Mouse (Mus musculus) heart, embryonic 14.5 days (tissue): ENCODE data around the gene Ip6k2. TPM values are rescaled to one million over a fixed set of nuclear protein-coding genes. Genes with fewer than 3 reads are reported as not detected.

Experiments
- ATAC-seq: fragments of 200-750 bp; cut with Nextera tagmentation; 2 replicates; pipeline ENCODE4 v1.8.0; 2017; ENCODE audit warnings: low read depth, moderate TSS enrichment; ENCODE audit not compliant: insufficient number of reproducible peaks, insufficient read depth, low FRiP score
- H3K27ac ChIP-seq, 2 experiments: fragments of 200-500 bp in 1 of 2; fragments of 300-500 bp in 1 of 2; sonication (generic) in 1 of 2; replicated peaks in 1 of 2; 2 replicates each; pipeline ENCODE4 v1.5.1; 2012 to 2014; ENCODE audit warnings: low read depth in 2 of 2, low read length in 2 of 2, control low read depth in 1 of 2, mild to moderate bottlenecking in 1 of 2, mixed read lengths in 1 of 2; ENCODE audit not compliant: control insufficient read depth in 1 of 2, insufficient read depth in 1 of 2
- H3K27me3 ChIP-seq: fragments of 300-500 bp; sonication (generic); 2 replicates; pipeline ENCODE4 v1.6.1; 2014; ENCODE audit warnings: mild to moderate bottlenecking, low read length, control low read depth; ENCODE audit not compliant: control insufficient read depth, insufficient read depth
- H3K36me3 ChIP-seq: fragments of 300-500 bp; sonication (generic); 2 replicates; pipeline ENCODE4 v1.6.1; 2014; ENCODE audit warnings: mild to moderate bottlenecking, control low read depth, low read length, mixed read lengths; ENCODE audit not compliant: control insufficient read depth, insufficient read depth
- H3K4me1 ChIP-seq, 2 experiments: fragments of 200-500 bp in 1 of 2; fragments of 300-500 bp in 1 of 2; sonication (generic) in 1 of 2; 2 replicates each; pipeline ENCODE4 v1.6.1; 2012 to 2014; ENCODE audit warnings: low read length in 2 of 2, control low read depth in 1 of 2, mixed read lengths in 1 of 2; ENCODE audit not compliant: control insufficient read depth in 2 of 2, insufficient read depth in 2 of 2
- H3K4me2 ChIP-seq: fragments of 300-500 bp; sonication (generic); 2 replicates; pipeline ENCODE4 v1.6.1; 2014; ENCODE audit warnings: mild to moderate bottlenecking, low read length
- H3K4me3 ChIP-seq, 2 experiments: fragments of 200-500 bp in 1 of 2; fragments of 300-500 bp in 1 of 2; sonication (generic) in 1 of 2; 2 replicates each; pipeline ENCODE4 v1.5.1; 2012 to 2014; ENCODE audit warnings: low read length in 2 of 2, mild to moderate bottlenecking in 2 of 2, control low read depth in 1 of 2, low read depth in 1 of 2, moderate library complexity in 1 of 2; ENCODE audit not compliant: control insufficient read depth in 1 of 2, insufficient read depth in 1 of 2
- H3K9ac ChIP-seq: fragments of 300-500 bp; sonication (generic); 2 replicates; pipeline ENCODE4 v1.6.1; 2014; ENCODE audit warnings: mild to moderate bottlenecking, low read length
- H3K9me3 ChIP-seq: fragments of 300-500 bp; sonication (generic); 2 replicates; pipeline ENCODE4 v1.6.1; 2016; ENCODE audit warnings: low read length, control low read depth; ENCODE audit not compliant: control insufficient read depth
- WGBS: fragments of 180-500 bp; shearing (Covaris S2); extraction: QIAGEN DNeasy Blood & Tissue Kit; methylation state at CpG from one replicate; pipeline ENCODE4 v1.1.7; 2014; 5-methylcytosine and 5-hydroxymethylcytosine counted together
- polyA plus RNA-seq: library from polyadenylated mRNA; unstranded; fragments of >200 nt; fragmentation: Nextera tagmentation; extraction: Ambion mirVana; gene quantifications from 2 replicates; pipeline ENCODE4 v1.2.1, GENCODE M21; 2014

The Ip6k2 gene
- polyA plus RNA-seq, 1 experiment from 2014 or later = 45.0 TPM

- H3K9ac ChIP-seq = no peak overlapping the region
- WGBS = 93% methylated on average over 20 of the region's 20 CpGs
- H3K4me1 ChIP-seq = no peaks in the 10 kb centered on the region; a peak in 1 of 4 replicates
- no peak overlapping the region for H3K27ac ChIP-seq
- H3K4me2 ChIP-seq = no peak overlapping the region
- no peak overlapping the region for H3K4me3 ChIP-seq
- no peaks in the 10 kb centered on the region for H3K36me3 ChIP-seq
- H3K27me3 ChIP-seq = no peaks in the 10 kb centered on the region
- ATAC-seq = no peak
- no peaks in the 10 kb centered on the region for H3K9me3 ChIP-seq
Observed at GRCm38 (mm10) chr9:108759121-108759520, 24.5 kb upstream of the Ip6k2 start.

GRCm38 (mm10) chr9:108759805-108760204 is 23.8 kb upstream of the Ip6k2 start:
- no peak for ATAC-seq
- no peak overlapping the region for H3K4me3 ChIP-seq
- no peaks in the 10 kb centered on the region for H3K36me3 ChIP-seq
- H3K9ac ChIP-seq = no peak overlapping the region
- no peaks in the 10 kb centered on the region for H3K9me3 ChIP-seq
- no peak overlapping the region for H3K27ac ChIP-seq
- 67% methylated on average over 2 of the region's 2 CpGs for WGBS
- no peak overlapping the region for H3K4me2 ChIP-seq
- H3K27me3 ChIP-seq = no peaks in the 10 kb centered on the region
- H3K4me1 ChIP-seq = no peaks in the 10 kb centered on the region; a peak in 1 of 4 replicates

GRCm38 (mm10) chr9:108761561-108761960 is 22.0 kb upstream of the Ip6k2 start:
- Histone ChIP-seq H3K4me1 (no peaks in the 10 kb centered on the region; a peak in 1 of 4 replicates), H3K4me3 (no peak overlapping the region), H3K27ac (no peak overlapping the region), H3K36me3 (no peaks in the 10 kb centered on the region), H3K27me3 (no peaks in the 10 kb centered on the region), H3K9ac (no peak overlapping the region), H3K4me2 (no peak overlapping the region), H3K9me3 (no peaks in the 10 kb centered on the region)
- no peak for ATAC-seq

- no peak overlapping the region for H3K4me2 ChIP-seq
- H3K27ac ChIP-seq = no peak overlapping the region
- 61% methylated on average over 10 of the region's 10 CpGs for WGBS
- H3K4me1 ChIP-seq = no peaks in the 10 kb centered on the region; a peak in 1 of 4 replicates
- H3K4me3 ChIP-seq = no peak overlapping the region
- H3K36me3 ChIP-seq = no peaks in the 10 kb centered on the region
- H3K27me3 ChIP-seq = no peaks in the 10 kb centered on the region
- ATAC-seq = no peak
- H3K9ac ChIP-seq = no peak overlapping the region
- no peaks in the 10 kb centered on the region for H3K9me3 ChIP-seq
Observed at GRCm38 (mm10) chr9:108764971-108765370, 18.6 kb upstream of the Ip6k2 start.

- H3K36me3 ChIP-seq = no peaks in the 10 kb centered on the region
- H3K27me3 ChIP-seq = no peaks in the 10 kb centered on the region
- H3K4me3 ChIP-seq = no peak overlapping the region
- H3K9me3 ChIP-seq = peaks cover 11% of the 10 kb centered on the region
- no peak overlapping the region for H3K4me2 ChIP-seq
- 88% methylated on average over 4 of the region's 4 CpGs for WGBS
- no peak overlapping the region for H3K9ac ChIP-seq
- no peak overlapping the region for H3K27ac ChIP-seq
- peaks cover 2 to 3% of the 10 kb centered on the region in 2 experiments; a peak in 2 of 4 replicates for H3K4me1 ChIP-seq
- no peak for ATAC-seq
Observed at GRCm38 (mm10) chr9:108776614-108777013, 7.0 kb upstream of the Ip6k2 start.

GRCm38 (mm10) chr9:108777276-108777675 is 6.3 kb upstream of the Ip6k2 start:
- Histone ChIP-seq H3K9me3 (peaks cover 9% of the 10 kb centered on the region), H3K36me3 (no peaks in the 10 kb centered on the region), H3K27me3 (no peaks in the 10 kb centered on the region), H3K4me3 (no peak overlapping the region), H3K4me2 (no peak overlapping the region), H3K4me1 (peaks cover 3 to 4% of the 10 kb centered on the region in 2 experiments; a peak in 2 of 4 replicates), H3K9ac (no peak overlapping the region), H3K27ac (no peak overlapping the region)
- 68% methylated on average over 4 of the region's 4 CpGs for WGBS
- no peak for ATAC-seq

- no peaks in the 10 kb centered on the region for H3K27me3 ChIP-seq
Observed at GRCm38 (mm10) chr9:108780959-108781358, 2.6 kb upstream of the Ip6k2 start.

GRCm38 (mm10) chr9:108781891-108782290 is 1.7 kb upstream of the Ip6k2 start:
- 53% methylated on average over 4 of the region's 4 CpGs for WGBS
- no peak for ATAC-seq
- H3K4me1 ChIP-seq = peaks cover 10 to 24% of the 10 kb centered on the region in 2 experiments
- no peak overlapping the region for H3K4me3 ChIP-seq
- no peaks in the 10 kb centered on the region for H3K9me3 ChIP-seq
- peaks cover 9% of the 10 kb centered on the region for H3K36me3 ChIP-seq
- H3K9ac ChIP-seq = no peak overlapping the region
- H3K27me3 ChIP-seq = no peaks in the 10 kb centered on the region
- no peak overlapping the region for H3K27ac ChIP-seq
- H3K4me2 ChIP-seq = no peak overlapping the region

More at GRCm38 (mm10) chr9:108780959-108781358, 2.6 kb upstream of the Ip6k2 start:
- no peak overlapping the region for H3K4me3 ChIP-seq
- H3K9ac ChIP-seq = no peak overlapping the region
- ATAC-seq = no peak
- no peaks in the 10 kb centered on the region for H3K9me3 ChIP-seq
- H3K36me3 ChIP-seq = peaks cover 1% of the 10 kb centered on the region
- no peak overlapping the region for H3K4me2 ChIP-seq
- H3K27ac ChIP-seq = no peak overlapping the region
- H3K4me1 ChIP-seq = peaks cover 8 to 16% of the 10 kb centered on the region in 2 experiments
- WGBS = 35% methylated on average over 5 of the region's 5 CpGs
